Mouse (Mus musculus) ES-Bruce4 (cell line): Measurements from ENCODE around the gene Abo. TPM values are rescaled to one million over a fixed set of nuclear protein-coding genes. Genes with fewer than 3 reads are reported as not detected.

Source experiments
- H3K27ac ChIP-seq: 2 replicates; pipeline ENCODE4 v1.5.1; 2012; ENCODE audit warnings: low read length, inconsistent platforms; ENCODE audit not compliant: insufficient read depth
- H3K27me3 ChIP-seq: 2 replicates; pipeline ENCODE4 v1.6.1; 2012; ENCODE audit warnings: mild to moderate bottlenecking, low read length, inconsistent platforms; ENCODE audit not compliant: control insufficient read depth, poor library complexity, insufficient read depth, severe bottlenecking
- H3K36me3 ChIP-seq: 2 replicates; pipeline ENCODE4 v1.6.1; 2012; ENCODE audit warnings: inconsistent platforms, mild to moderate bottlenecking, low read length, moderate library complexity; ENCODE audit not compliant: control insufficient read depth, poor library complexity, insufficient read depth, severe bottlenecking
- H3K4me1 ChIP-seq: one replicate; pipeline ENCODE4 v1.8.1; 2011; ENCODE audit warnings: low read length; ENCODE audit not compliant: control insufficient read depth, insufficient read depth
- H3K4me3 ChIP-seq: 2 replicates; pipeline ENCODE4 v1.5.1; 2011; ENCODE audit warnings: low read depth, mild to moderate bottlenecking, low read length
- H3K9ac ChIP-seq: 2 replicates; pipeline ENCODE4 v1.6.1; 2012; ENCODE audit warnings: low read depth, mild to moderate bottlenecking, inconsistent platforms; ENCODE audit not compliant: poor library complexity, severe bottlenecking
- H3K9me3 ChIP-seq: replicated peaks from 2 replicates; pipeline ENCODE4 v1.6.1; 2012; ENCODE audit warnings: mild to moderate bottlenecking, low read length, inconsistent platforms; ENCODE audit not compliant: control insufficient read depth, poor library complexity, insufficient read depth, severe bottlenecking
- CTCF ChIP-seq: IDR thresholded peaks from one replicate; pipeline ENCODE4 v1.8.1; 2011; ENCODE audit warnings: low read depth, low read length
- EP300 ChIP-seq: IDR thresholded peaks from 2 replicates; pipeline ENCODE4 v1.6.1; 2011; ENCODE audit warnings: low read depth, low read length; ENCODE audit not compliant: insufficient read depth
- polyA plus RNA-seq: library from polyadenylated mRNA; stranded (reverse); fragments of >200 nt; gene quantifications from 2 replicates; pipeline ENCODE4 v1.2.4, GENCODE M21; 2011; ENCODE audit warnings: low read depth; ENCODE audit not compliant: missing spikeins, insufficient read depth, insufficient read length

The Abo gene
- polyA plus RNA-seq, 1 experiment = not detected

- H3K27ac ChIP-seq = 0 out of 2 replicates have a peak overlapping the region, but pooled peaks have one; percentile 52
- H3K9ac ChIP-seq = no peak overlapping the region
- no peaks in the 10 kb centered on the region for H3K27me3 ChIP-seq
- no peak overlapping the region for H3K4me3 ChIP-seq
- H3K4me1 ChIP-seq = peaks cover 2% of the 10 kb centered on the region
- H3K36me3 ChIP-seq = no peaks in the 10 kb centered on the region
- no peaks in the 10 kb centered on the region for H3K9me3 ChIP-seq
- TF ChIP-seq EP300 (0 out of 2 replicates have a peak, but pooled peaks have one; percentile 12), CTCF (no peak)
Measured at GRCm38 (mm10) chr2:26827261-26827975, 37.4 kb downstream of the Abo start.

Other genes with a start within 250 kb of the Abo start
- gene Fam69b, start 236.5 kb downstream of the Abo start, polyA plus RNA-seq = 4.9 and 5.3 TPM in 2 replicates
- gene Lcn4, start 193.7 kb downstream of the Abo start, polyA plus RNA-seq = not detected in 2 replicates
- 48.3 and 48.5 TPM in 2 replicates for gene Surf6, start 37.9 kb upstream of the Abo start, polyA plus RNA-seq
- 11.1 and 12.6 TPM in 2 replicates for gene Med22, start 45.7 kb upstream of the Abo start, polyA plus RNA-seq
- gene Rpl7a, start 45.8 kb upstream of the Abo start, polyA plus RNA-seq = 717 and 722 TPM in 2 replicates
- 47.7 and 62.5 TPM in 2 replicates for gene Surf2, start 51.4 kb upstream of the Abo start, polyA plus RNA-seq
- gene Surf1, start 51.6 kb upstream of the Abo start, polyA plus RNA-seq = 40.6 and 41.1 TPM in 2 replicates
- gene Surf4, start 68.9 kb upstream of the Abo start, polyA plus RNA-seq = 109 and 122 TPM in 2 replicates
- not detected in 2 replicates for gene Stkld1, start 69.1 kb upstream of the Abo start, polyA plus RNA-seq
- gene Rexo4, start 99.4 kb upstream of the Abo start, polyA plus RNA-seq = 58.6 and 62.4 TPM in 2 replicates
- not detected in 2 replicates for gene Adamts13, start 108.4 kb upstream of the Abo start, polyA plus RNA-seq
- 17.5 and 17.8 TPM in 2 replicates for gene Cacfd1, start 144.9 kb upstream of the Abo start, polyA plus RNA-seq
- 1.5 and 3.9 TPM in 2 replicates for gene Slc2a6, start 163.0 kb upstream of the Abo start, polyA plus RNA-seq
- gene Mymk, start 207.2 kb upstream of the Abo start, polyA plus RNA-seq = not detected in 2 replicates
- gene Adamtsl2, start 214.4 kb upstream of the Abo start, polyA plus RNA-seq = not detected in 2 replicates